Mouse (Mus musculus) CD4-positive, CD25-positive, alpha-beta regulatory T cell (primary cell): ENCODE results near the gene Nkx2-2. TPM values are rescaled to one million over a fixed set of nuclear protein-coding genes. Genes with fewer than 3 reads are reported as not detected.

Experiments
- polyA plus RNA-seq: library from polyadenylated mRNA; unstranded; fragments of 100-300 nt; shearing (Covaris generic); gene quantifications from one replicate; pipeline ENCODE4 v1.2.1, GENCODE M21; 2017

The Nkx2-2 gene
- polyA plus RNA-seq, result not detected

GRCm38 (mm10) chr2:147193271-147194255, at the start of gene Nkx2-2:
Gene Nkx2-2 (minus strand): TSS chr2:147194243.

Other genes with a start within 250 kb of the Nkx2-2 start
- gene Xrn2, start 181.2 kb downstream of the Nkx2-2 start, polyA plus RNA-seq, result 162 TPM
- gene Nkx2-4, start 108.8 kb downstream of the Nkx2-2 start, polyA plus RNA-seq, result not detected
- not detected for gene Pax1, start 167.7 kb upstream of the Nkx2-2 start, polyA plus RNA-seq